Mouse (Mus musculus): ENCODE measurements around the gene Ankrd11.

DNA sequence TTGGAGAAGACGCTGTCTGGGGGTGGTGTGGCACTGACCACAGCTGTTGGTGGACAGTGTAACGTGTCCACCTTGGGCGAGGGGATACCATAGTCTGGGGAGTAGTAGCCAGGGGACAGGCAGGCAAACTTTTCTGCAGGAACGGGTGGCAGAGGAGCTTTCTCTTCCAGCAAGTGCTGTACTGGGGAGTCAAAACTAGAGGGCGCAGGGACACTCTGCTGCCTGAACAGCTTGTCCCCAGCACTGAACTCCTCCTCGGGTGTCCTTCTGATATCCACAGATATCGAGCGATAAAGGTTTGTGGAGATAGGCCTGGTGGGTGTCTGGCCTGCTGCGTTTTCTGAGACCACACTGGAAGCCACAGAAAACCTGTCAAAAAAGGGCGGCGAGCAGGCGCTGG is 150.6 kb downstream of the Ankrd11 start:
- TF ChIP-seq CTCF (IDR thresholded peaks at IDR 0.05; ENCODE audit: extremely low read depth, insufficient read depth, low read length) (0 out of 2 replicates have a peak, but pooled peaks have one; percentile 7), POLR2A (IDR thresholded peaks at IDR 0.05; ENCODE audit: extremely low read depth, insufficient read depth, low read length) (no peak)

Data from cortical plate, adult 2 months (tissue).